Mouse (Mus musculus): ENCODE data around the gene Rundc1. TPM values are rescaled to one million over a fixed set of nuclear protein-coding genes. Genes with fewer than 3 reads are reported as not detected.
A peak's percentile ranks its signal among the peaks of the same experiment; 100 is the strongest.
"Not testable (repeated sequence)": the region's sequence is repeated elsewhere in the genome, so short reads cannot be mapped to it uniquely, and the experiment has no call there.

Rundc1 gene
- polyA plus RNA-seq, 1 experiment from 2014 or later: 24.1 TPM

DNA sequence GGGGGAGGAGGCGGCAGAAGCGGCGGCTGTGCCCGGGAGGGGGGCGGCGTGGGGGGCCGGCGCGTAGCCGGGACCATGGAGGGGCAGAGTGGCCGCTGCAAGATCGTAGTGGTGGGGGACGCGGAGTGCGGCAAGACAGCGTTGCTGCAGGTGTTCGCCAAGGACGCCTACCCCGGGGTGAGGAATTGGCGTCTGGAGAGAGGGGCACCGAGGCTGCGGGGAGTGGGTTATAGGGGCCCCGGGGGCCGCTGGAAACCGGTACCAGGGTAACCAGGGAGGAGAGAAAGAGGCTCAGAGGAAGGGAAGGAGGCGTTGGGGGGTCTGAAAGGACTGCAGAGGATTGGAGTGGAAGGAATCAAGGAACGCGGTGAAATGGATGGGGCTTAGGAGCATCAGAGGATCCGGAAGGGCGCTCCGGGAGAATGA is 43.4 kb downstream of the Rundc1 start:
- H3K4me1 ChIP-seq (replicated peaks; ENCODE audit: control insufficient read depth, insufficient read depth, low read length): peaks cover 27% of the 10 kb centered on the region
- peak overlapping the region; percentile 64 for H3K4me3 ChIP-seq (replicated peaks; ENCODE audit: low read length)
- peak overlapping the region; percentile 84 for H3K9ac ChIP-seq
- H3K4me2 ChIP-seq (replicated peaks): peak overlapping the region; percentile 80
- ATAC-seq (ENCODE audit: low FRiP score): peak; percentile 1; the same call in 1 of the 2 replicates
- H3K36me3 ChIP-seq (replicated peaks; ENCODE audit: control insufficient read depth, insufficient read depth): peaks cover 10% of the 10 kb centered on the region
- H3K9me3 ChIP-seq (ENCODE audit: control insufficient read depth, low read length): no peaks in the 10 kb centered on the region
- DNase-seq (ENCODE audit: low spot score): no peak
- H3K27ac ChIP-seq: peak overlapping the region; percentile 82
- WGBS: 1% methylated on average over 29 of the region's 31 CpGs
- no peaks in the 10 kb centered on the region for H3K27me3 ChIP-seq (ENCODE audit: control insufficient read depth, insufficient read depth, low read length)

DNA sequence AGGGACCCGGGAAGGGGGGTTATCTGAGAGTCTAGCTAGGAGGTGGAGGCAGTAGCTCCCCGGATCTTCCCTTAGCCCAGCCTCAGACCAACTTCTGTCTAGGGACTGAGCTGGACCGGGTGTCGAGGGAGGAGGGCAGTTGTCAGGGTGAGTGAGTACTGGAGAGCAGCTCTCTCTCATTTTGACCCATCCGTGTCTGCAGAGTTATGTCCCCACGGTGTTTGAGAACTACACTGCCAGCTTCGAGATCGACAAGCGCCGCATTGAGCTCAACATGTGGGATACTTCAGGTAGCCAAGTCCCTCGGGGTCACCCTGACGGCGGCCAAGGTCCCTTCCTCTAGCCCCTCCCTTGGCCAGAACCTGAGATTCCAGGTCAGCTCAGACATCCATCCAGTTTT is 43.8 kb downstream of the Rundc1 start:
- DNase-seq (ENCODE audit: low spot score) (no peak), ATAC-seq (ENCODE audit: low FRiP score) (no peak)
- 3% methylated on average over 13 of the region's 13 CpGs for WGBS
- Histone ChIP-seq H3K9me3 (ENCODE audit: control insufficient read depth, low read length) (no peaks in the 10 kb centered on the region), H3K4me3 (replicated peaks; ENCODE audit: low read length) (peak overlapping the region; percentile 64), H3K4me1 (replicated peaks; ENCODE audit: control insufficient read depth, insufficient read depth, low read length) (peaks cover 22% of the 10 kb centered on the region), H3K27me3 (ENCODE audit: control insufficient read depth, insufficient read depth, low read length) (no peaks in the 10 kb centered on the region), H3K27ac (peak overlapping the region; percentile 82; the same call in 1 of the 2 replicates), H3K36me3 (replicated peaks; ENCODE audit: control insufficient read depth, insufficient read depth) (peaks cover 10% of the 10 kb centered on the region), H3K9ac (peak overlapping the region; percentile 84), H3K4me2 (replicated peaks) (peak overlapping the region; percentile 80)

DNA sequence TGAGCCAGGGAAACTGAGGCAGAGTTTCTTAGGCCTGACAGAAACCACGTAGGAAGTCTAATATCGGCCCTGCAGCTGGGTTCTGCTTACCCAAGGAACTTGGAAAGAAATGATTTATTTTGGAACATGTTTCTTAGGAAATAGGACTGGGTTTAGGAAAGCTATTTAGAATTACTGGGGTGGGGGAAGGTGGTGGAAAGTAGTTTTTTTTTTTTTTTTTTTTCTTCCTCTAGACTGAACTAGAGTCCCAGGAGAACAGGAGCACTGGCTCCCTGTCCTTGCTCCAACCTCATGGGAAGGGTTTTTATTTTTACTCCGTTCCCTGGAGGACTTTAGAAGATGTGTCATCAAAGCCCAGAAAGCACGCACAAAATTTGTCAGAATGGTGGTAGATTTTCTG is 44.3 kb downstream of the Rundc1 start:
- Histone ChIP-seq H3K4me3 (replicated peaks; ENCODE audit: low read length) (peak overlapping the region; percentile 64), H3K36me3 (replicated peaks; ENCODE audit: control insufficient read depth, insufficient read depth) (peaks cover 10% of the 10 kb centered on the region), H3K4me1 (replicated peaks; ENCODE audit: control insufficient read depth, insufficient read depth, low read length) (peaks cover 18% of the 10 kb centered on the region), H3K9ac (peak overlapping the region; percentile 84), H3K27ac (no peak overlapping the region), H3K4me2 (replicated peaks) (peak overlapping the region; percentile 80), H3K27me3 (ENCODE audit: control insufficient read depth, insufficient read depth, low read length) (no peaks in the 10 kb centered on the region), H3K9me3 (ENCODE audit: control insufficient read depth, low read length) (no peaks in the 10 kb centered on the region)
- WGBS: 48% methylated on average over 4 of the region's 4 CpGs
- ATAC-seq (ENCODE audit: low FRiP score): no peak
- DNase-seq (ENCODE audit: low spot score): no peak

- no peak for ATAC-seq (ENCODE audit: low FRiP score)
- peak overlapping the region; percentile 13 for H3K4me2 ChIP-seq (replicated peaks)
- H3K27ac ChIP-seq: no peak overlapping the region
- H3K4me3 ChIP-seq (replicated peaks; ENCODE audit: low read length): no peak overlapping the region
- H3K27me3 ChIP-seq (ENCODE audit: control insufficient read depth, insufficient read depth, low read length): no peaks in the 10 kb centered on the region
- no peaks in the 10 kb centered on the region for H3K9me3 ChIP-seq (ENCODE audit: control insufficient read depth, low read length)
- H3K36me3 ChIP-seq (replicated peaks; ENCODE audit: control insufficient read depth, insufficient read depth): peaks cover 10% of the 10 kb centered on the region
- peak overlapping the region; percentile 29; the same call in 1 of the 2 replicates for H3K9ac ChIP-seq
- DNase-seq (ENCODE audit: low spot score): no peak
- peaks cover 13% of the 10 kb centered on the region for H3K4me1 ChIP-seq (replicated peaks; ENCODE audit: control insufficient read depth, insufficient read depth, low read length)
- 16% methylated on average over 7 of the region's 7 CpGs for WGBS
These were observed 45.3 kb downstream of the Rundc1 start for GRCm38 (mm10) chr11:101470206-101470605.

GRCm38 (mm10) chr11:101471926-101472325 is 47.0 kb downstream of the Rundc1 start:
- no peak overlapping the region for H3K4me2 ChIP-seq (replicated peaks)
- H3K9ac ChIP-seq: no peak overlapping the region
- ATAC-seq (ENCODE audit: low FRiP score) (no peak), DNase-seq (ENCODE audit: low spot score) (no peak)
- no peaks in the 10 kb centered on the region for H3K9me3 ChIP-seq (ENCODE audit: control insufficient read depth, low read length)
- H3K4me3 ChIP-seq (replicated peaks; ENCODE audit: low read length): no peak overlapping the region
- WGBS: 54% methylated on average over 3 of the region's 3 CpGs
- no peaks in the 10 kb centered on the region for H3K27me3 ChIP-seq (ENCODE audit: control insufficient read depth, insufficient read depth, low read length)
- no peak overlapping the region for H3K27ac ChIP-seq
- H3K4me1 ChIP-seq (replicated peaks; ENCODE audit: control insufficient read depth, insufficient read depth, low read length): peaks cover 5% of the 10 kb centered on the region; the same call in 1 of the 2 replicates
- H3K36me3 ChIP-seq (replicated peaks; ENCODE audit: control insufficient read depth, insufficient read depth): peaks cover 10% of the 10 kb centered on the region

DNA sequence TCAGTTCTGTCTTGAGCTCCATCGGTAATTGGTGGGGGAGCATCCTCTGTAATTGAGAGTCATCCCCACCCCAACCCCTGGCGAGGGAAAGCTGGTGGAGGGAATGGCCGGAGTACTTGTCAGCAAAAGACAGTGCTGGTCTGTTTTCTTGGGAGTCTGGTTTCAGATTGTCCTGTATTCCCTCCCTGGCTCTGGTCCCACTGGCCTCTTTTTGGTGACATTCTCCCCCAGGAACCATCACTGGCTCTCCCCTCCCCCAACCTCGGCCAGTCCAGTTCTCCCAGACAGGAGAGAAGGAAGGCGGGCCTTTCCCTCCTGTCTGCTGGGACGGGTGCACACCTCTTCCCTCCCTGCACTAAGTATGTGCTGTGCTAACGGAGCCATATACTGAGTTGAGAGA is 47.5 kb downstream of the Rundc1 start:
- ATAC-seq (ENCODE audit: low FRiP score) (no peak), DNase-seq (ENCODE audit: low spot score) (no peak)
- no peak overlapping the region for H3K4me2 ChIP-seq (replicated peaks)
- H3K4me1 ChIP-seq (replicated peaks; ENCODE audit: control insufficient read depth, insufficient read depth, low read length): peaks cover 9% of the 10 kb centered on the region
- no peak overlapping the region for H3K4me3 ChIP-seq (replicated peaks; ENCODE audit: low read length)
- 56% methylated on average over 7 of the region's 7 CpGs for WGBS
- H3K27ac ChIP-seq: no peak overlapping the region
- H3K36me3 ChIP-seq (replicated peaks; ENCODE audit: control insufficient read depth, insufficient read depth): peaks cover 10% of the 10 kb centered on the region
- H3K27me3 ChIP-seq (ENCODE audit: control insufficient read depth, insufficient read depth, low read length): no peaks in the 10 kb centered on the region
- H3K9me3 ChIP-seq (ENCODE audit: control insufficient read depth, low read length): no peaks in the 10 kb centered on the region
- H3K9ac ChIP-seq: no peak overlapping the region

DNA sequence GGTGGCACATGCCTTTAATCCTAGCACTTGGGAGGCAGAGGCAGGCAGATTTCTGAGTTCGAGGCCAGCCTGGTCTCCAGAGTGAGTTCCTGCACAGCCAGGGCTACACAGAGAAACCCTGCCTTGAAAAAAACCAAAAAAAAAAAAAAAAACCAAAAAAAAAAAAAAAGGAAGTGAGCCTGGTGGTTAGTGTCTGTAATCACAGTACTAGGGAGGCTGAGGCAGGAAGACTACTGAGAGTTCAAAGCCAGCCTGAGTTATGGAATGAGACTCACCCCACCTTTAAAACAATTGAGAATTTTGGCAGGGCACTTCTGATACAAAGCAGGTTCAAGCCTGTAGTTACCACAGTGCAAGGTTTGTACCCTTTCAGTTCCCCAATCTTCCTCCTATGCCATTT is 48.8 kb downstream of the Rundc1 start:
- H3K27ac ChIP-seq; H3K9ac ChIP-seq; H3K4me3 ChIP-seq (replicated peaks; ENCODE audit: low read length); H3K9me3 ChIP-seq (ENCODE audit: control insufficient read depth, low read length); H3K4me2 ChIP-seq (replicated peaks); H3K27me3 ChIP-seq (ENCODE audit: control insufficient read depth, insufficient read depth, low read length); ATAC-seq (ENCODE audit: low FRiP score); DNase-seq (ENCODE audit: low spot score): not testable (repeated sequence)
- WGBS: 82% methylated on average over 1 of the region's 1 CpGs
- peaks cover 10% of the 10 kb centered on the region for H3K36me3 ChIP-seq (replicated peaks; ENCODE audit: control insufficient read depth, insufficient read depth)
- peaks cover 16% of the 10 kb centered on the region for H3K4me1 ChIP-seq (replicated peaks; ENCODE audit: control insufficient read depth, insufficient read depth, low read length)

DNA sequence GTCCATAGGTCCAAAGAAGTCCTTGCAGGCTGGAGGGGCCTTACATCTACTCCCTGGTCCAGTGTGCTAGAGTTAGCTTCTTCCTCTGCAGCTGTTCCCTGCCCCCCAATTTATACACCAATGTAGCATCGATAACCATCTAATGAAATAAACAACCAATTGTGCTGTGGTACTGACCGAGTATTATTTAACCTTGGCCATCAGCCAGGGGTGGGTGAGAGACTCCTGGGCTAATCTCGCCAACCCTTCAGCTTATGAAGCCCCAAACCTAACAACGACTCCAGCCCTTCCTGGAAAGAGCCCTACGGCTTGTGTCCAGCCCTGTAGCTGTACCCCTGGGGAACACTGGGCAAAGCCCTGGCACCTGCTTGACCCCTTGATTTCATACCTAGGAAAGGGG is 49.4 kb downstream of the Rundc1 start:
- no peak for DNase-seq (ENCODE audit: low spot score)
- Histone ChIP-seq H3K4me3 (replicated peaks; ENCODE audit: low read length) (no peak overlapping the region), H3K4me1 (replicated peaks; ENCODE audit: control insufficient read depth, insufficient read depth, low read length) (peaks cover 17% of the 10 kb centered on the region), H3K9ac (no peak overlapping the region), H3K9me3 (ENCODE audit: control insufficient read depth, low read length) (no peaks in the 10 kb centered on the region), H3K4me2 (replicated peaks) (no peak overlapping the region), H3K27me3 (ENCODE audit: control insufficient read depth, insufficient read depth, low read length) (no peaks in the 10 kb centered on the region), H3K36me3 (replicated peaks; ENCODE audit: control insufficient read depth, insufficient read depth) (peaks cover 10% of the 10 kb centered on the region), H3K27ac (no peak overlapping the region)
- 46% methylated on average over 5 of the region's 5 CpGs for WGBS
- no peak for ATAC-seq (ENCODE audit: low FRiP score)

DNA sequence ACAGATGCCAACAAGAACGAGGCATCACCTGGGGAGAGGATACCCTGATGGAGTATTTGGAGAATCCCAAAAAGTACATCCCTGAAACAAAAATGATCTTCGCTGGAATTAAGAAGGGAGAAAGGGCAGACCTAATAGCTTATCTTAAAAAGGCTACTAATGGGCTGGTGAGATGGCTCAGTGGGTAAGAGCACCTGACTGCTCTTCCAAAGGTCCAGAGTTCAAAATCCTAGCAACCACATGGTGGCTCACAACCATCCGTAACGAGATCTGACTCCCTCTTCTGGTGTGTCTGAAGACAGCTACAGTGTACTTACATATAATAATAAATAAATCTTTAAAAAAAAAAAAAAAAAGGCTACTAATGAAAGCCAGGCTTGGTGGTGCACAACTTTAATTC is 51.5 kb downstream of the Rundc1 start:
- not testable (repeated sequence) for H3K27ac ChIP-seq; ATAC-seq (ENCODE audit: low FRiP score); H3K4me3 ChIP-seq (replicated peaks; ENCODE audit: low read length); DNase-seq (ENCODE audit: low spot score); H3K4me2 ChIP-seq (replicated peaks); H3K36me3 ChIP-seq (replicated peaks; ENCODE audit: control insufficient read depth, insufficient read depth); H3K9ac ChIP-seq; H3K27me3 ChIP-seq (ENCODE audit: control insufficient read depth, insufficient read depth, low read length); H3K9me3 ChIP-seq (ENCODE audit: control insufficient read depth, low read length)
- peaks cover 21% of the 10 kb centered on the region for H3K4me1 ChIP-seq (replicated peaks; ENCODE audit: control insufficient read depth, insufficient read depth, low read length)
- 82% methylated on average over 4 of the region's 4 CpGs for WGBS

DNA sequence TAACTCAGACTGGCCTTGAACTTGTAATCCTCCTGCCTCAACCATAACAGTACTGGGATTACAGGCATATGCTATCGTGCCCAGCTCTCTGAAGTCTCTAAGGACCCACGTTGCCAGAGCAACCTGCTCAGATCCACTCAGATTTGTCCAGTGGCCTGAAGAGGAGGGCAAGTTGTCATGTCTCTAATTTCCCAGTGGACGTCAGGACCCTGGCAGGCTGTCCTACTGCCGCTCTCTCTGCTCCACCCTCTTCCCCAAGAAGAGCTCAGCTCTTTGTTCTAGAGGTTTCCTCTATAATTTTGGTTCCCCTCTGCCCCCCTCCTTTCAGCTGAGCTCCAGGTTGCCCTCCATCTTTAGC is 52.3 kb downstream of the Rundc1 start:
- Histone ChIP-seq H3K36me3 (replicated peaks; ENCODE audit: control insufficient read depth, insufficient read depth) (no peaks in the 10 kb centered on the region), H3K4me2 (replicated peaks) (no peak overlapping the region), H3K4me1 (replicated peaks; ENCODE audit: control insufficient read depth, insufficient read depth, low read length) (peaks cover 21% of the 10 kb centered on the region), H3K9me3 (ENCODE audit: control insufficient read depth, low read length) (no peaks in the 10 kb centered on the region), H3K4me3 (replicated peaks; ENCODE audit: low read length) (no peak overlapping the region), H3K9ac (no peak overlapping the region), H3K27me3 (ENCODE audit: control insufficient read depth, insufficient read depth, low read length) (no peaks in the 10 kb centered on the region), H3K27ac (peak overlapping the region; percentile 76)
- DNase-seq (ENCODE audit: low spot score) (peak; percentile 58), ATAC-seq (ENCODE audit: low FRiP score) (peak; percentile 68)
- WGBS: 9% methylated on average over 4 of the region's 4 CpGs
